Mouse (Mus musculus): Measurements from ENCODE around the gene Tmem120a. TPM values are rescaled to one million over a fixed set of nuclear protein-coding genes. Genes with fewer than 3 reads are reported as not detected.

Gene Tmem120a
- total RNA-seq, 2 experiments from 2014 or later, result 18.3 to 18.4 TPM

GRCm38 (mm10) chr5:135751595-135751994 lies 7.3 kb upstream of the Tmem120a start:
- intact Hi-C loops (cut with DNase I), result no loop called here
- H3K27ac ChIP-seq, result no peak overlapping the region
- TF ChIP-seq CTCF (IDR thresholded peaks at IDR 0.05), result no peak
- no peak for DNase-seq (ENCODE audit: extremely low spot score in 1 of 2, low spot score in 2 of 2)
- H3K4me3 ChIP-seq, result no peak overlapping the region

DNA sequence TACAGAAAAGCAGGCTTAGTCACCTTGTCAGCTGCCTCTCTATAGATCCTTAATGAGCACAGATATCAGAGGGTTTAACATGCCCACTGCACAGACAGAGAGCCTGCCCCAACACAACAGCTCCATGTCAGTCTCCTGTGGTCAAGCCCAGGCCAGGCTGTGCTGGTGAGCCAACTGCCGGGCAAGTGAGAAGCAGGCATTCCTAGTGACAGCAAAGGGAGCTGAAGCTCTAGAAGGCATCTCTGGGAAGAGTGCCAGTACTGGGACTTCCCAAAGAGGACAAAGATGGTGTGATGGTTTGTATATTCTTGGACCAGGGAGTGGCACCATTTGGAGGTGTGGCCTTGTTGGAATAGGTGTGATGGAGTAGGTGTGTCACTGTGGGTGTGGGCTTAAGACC lies 6.8 kb upstream of the Tmem120a start:
- intact Hi-C loops (cut with DNase I), result no loop called here
- H3K4me3 ChIP-seq, result no peak overlapping the region
- no peak for TF ChIP-seq CTCF (IDR thresholded peaks at IDR 0.05)
- H3K27ac ChIP-seq, result no peak overlapping the region
- DNase-seq (ENCODE audit: extremely low spot score in 1 of 2, low spot score in 2 of 2), result no peak

- intact Hi-C loops (cut with DNase I), result loop anchor here (5.0 kb wide), 1 partner anchor 57 kb away; no protein-coding TSS in a partner anchor
- no peak for DNase-seq (ENCODE audit: extremely low spot score in 1 of 2, low spot score in 2 of 2)
- H3K27ac ChIP-seq, result no peak overlapping the region
- no peak for TF ChIP-seq CTCF (IDR thresholded peaks at IDR 0.05)
- H3K4me3 ChIP-seq, result peak overlapping the region; percentile 87
Observed at GRCm38 (mm10) chr5:135744742-135745141, 494 bp upstream of the Tmem120a start.

GRCm38 (mm10) chr5:135742941-135743740 lies 1.1 kb downstream of the Tmem120a start:
- no peak overlapping the region for H3K27ac ChIP-seq
- no peak for DNase-seq (ENCODE audit: extremely low spot score in 1 of 2, low spot score in 2 of 2)
- TF ChIP-seq CTCF (IDR thresholded peaks at IDR 0.05), result no peak
- intact Hi-C loops (cut with DNase I), result loop anchor here (5.0 kb wide), 1 partner anchor 56 kb away; no protein-coding TSS in a partner anchor
- peak overlapping the region; percentile 87 for H3K4me3 ChIP-seq

- DNase-seq (ENCODE audit: extremely low spot score in 1 of 2, low spot score in 2 of 2), result no peak
- TF ChIP-seq CTCF (IDR thresholded peaks at IDR 0.05), result no peak
- Histone ChIP-seq H3K27ac (no peak overlapping the region), H3K4me3 (no peak overlapping the region)
- intact Hi-C loops (cut with DNase I), result loop anchor here (5.0 kb wide), 1 partner anchor 55 kb away; no protein-coding TSS in a partner anchor
Observed at GRCm38 (mm10) chr5:135742156-135742555, 2.1 kb downstream of the Tmem120a start.

- no peak for TF ChIP-seq CTCF (IDR thresholded peaks at IDR 0.05)
- intact Hi-C loops (cut with DNase I), result no loop called here
Observed at GRCm38 (mm10) chr5:135738266-135738665, 6.0 kb downstream of the Tmem120a start.

DNA sequence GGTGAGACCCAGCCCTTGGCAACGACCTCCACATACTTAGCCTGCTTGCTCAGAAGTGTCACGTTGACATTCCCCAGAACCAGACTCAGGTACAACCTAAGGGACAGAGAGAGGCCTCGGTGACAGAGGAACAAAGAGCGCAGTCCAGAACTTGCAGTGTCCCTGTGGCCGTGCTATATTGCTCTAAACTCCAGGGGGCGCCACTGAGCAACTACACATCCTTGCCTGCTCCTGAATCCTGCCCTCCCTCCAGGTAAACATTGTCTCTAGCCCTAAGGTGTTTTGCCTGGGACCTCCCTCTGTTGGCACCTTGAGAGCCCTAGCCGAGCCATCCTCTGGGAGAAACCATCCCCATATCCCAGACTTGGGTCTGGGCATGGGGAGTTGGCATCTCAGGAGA lies 7.1 kb downstream of the Tmem120a start:
- intact Hi-C loops (cut with DNase I), result no loop called here
- H3K27ac ChIP-seq, result no peak overlapping the region
- TF ChIP-seq CTCF (IDR thresholded peaks at IDR 0.05), result peak; percentile 54
- DNase-seq (ENCODE audit: extremely low spot score in 1 of 2, low spot score in 2 of 2), result no peak
- no peak overlapping the region for H3K4me3 ChIP-seq

More at GRCm38 (mm10) chr5:135738266-135738665, 6.0 kb downstream of the Tmem120a start:
- no peak for DNase-seq (ENCODE audit: extremely low spot score in 1 of 2, low spot score in 2 of 2)
- Histone ChIP-seq H3K27ac (no peak overlapping the region), H3K4me3 (no peak overlapping the region)

DNA sequence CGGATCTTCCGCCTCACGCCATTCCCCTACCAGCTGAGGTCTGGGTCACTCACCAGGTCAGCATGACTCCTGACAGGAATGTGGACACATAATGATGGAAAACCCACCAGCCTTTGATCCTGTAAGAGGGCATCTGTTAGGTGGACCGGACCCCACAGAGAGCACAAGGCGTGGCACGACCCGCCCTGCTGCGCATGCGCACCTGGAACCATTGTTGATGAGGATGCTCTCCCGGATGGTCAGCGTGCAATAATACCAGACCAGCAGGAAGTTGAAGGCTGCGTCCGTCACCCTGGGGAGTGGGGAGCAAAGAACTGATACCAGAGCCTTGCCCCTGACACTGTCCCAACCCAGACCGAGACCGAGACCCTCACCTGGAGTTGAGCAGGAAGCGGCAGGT lies 7.7 kb downstream of the Tmem120a start:
- no peak for TF ChIP-seq CTCF (IDR thresholded peaks at IDR 0.05)
- intact Hi-C loops (cut with DNase I), result no loop called here

GRCm38 (mm10) chr5:135735741-135736140 lies 8.5 kb downstream of the Tmem120a start:
- no peak for DNase-seq (ENCODE audit: extremely low spot score in 1 of 2, low spot score in 2 of 2)
- Histone ChIP-seq H3K4me3 (no peak overlapping the region), H3K27ac (no peak overlapping the region)
- no peak for TF ChIP-seq CTCF (IDR thresholded peaks at IDR 0.05)
- intact Hi-C loops (cut with DNase I), result no loop called here

More for the DNA sequence above, 7.7 kb downstream of the Tmem120a start:
- Histone ChIP-seq H3K27ac (no peak overlapping the region), H3K4me3 (no peak overlapping the region)
- no peak for DNase-seq (ENCODE audit: extremely low spot score in 1 of 2, low spot score in 2 of 2)

- no peak for DNase-seq (ENCODE audit: extremely low spot score in 1 of 2, low spot score in 2 of 2)
- Histone ChIP-seq H3K4me3 (no peak overlapping the region), H3K27ac (no peak overlapping the region)
- no peak for TF ChIP-seq CTCF (IDR thresholded peaks at IDR 0.05)
- intact Hi-C loops (cut with DNase I), result no loop called here
Observed at GRCm38 (mm10) chr5:135734057-135734680, 10.1 kb downstream of the Tmem120a start.

- intact Hi-C loops (cut with DNase I), result no loop called here
Observed at GRCm38 (mm10) chr5:135733071-135733470, 11.2 kb downstream of the Tmem120a start.

GRCm38 (mm10) chr5:135731322-135731721 lies 12.9 kb downstream of the Tmem120a start:
- intact Hi-C loops (cut with DNase I), result no loop called here
- DNase-seq (ENCODE audit: extremely low spot score in 1 of 2, low spot score in 2 of 2), result no peak
- Histone ChIP-seq H3K4me3 (no peak overlapping the region), H3K27ac (no peak overlapping the region)
- no peak for TF ChIP-seq CTCF (IDR thresholded peaks at IDR 0.05)

More at GRCm38 (mm10) chr5:135733071-135733470, 11.2 kb downstream of the Tmem120a start:
- H3K27ac ChIP-seq, result no peak overlapping the region
- no peak for DNase-seq (ENCODE audit: extremely low spot score in 1 of 2, low spot score in 2 of 2)
- H3K4me3 ChIP-seq, result no peak overlapping the region
- TF ChIP-seq CTCF (IDR thresholded peaks at IDR 0.05), result no peak
